Comparison of ENCODE assay signal across 21 mouse cellular contexts in genomic region chr10:80077312-80077711, GRCm38 (mm10). TPM values are rescaled to one million over a fixed set of nuclear protein-coding genes. Genes with fewer than 3 reads are reported as not detected.
DNase-seq lines count a peak whose midpoint lies in the region; ATAC-seq and TF ChIP-seq lines count a peak whose summit lies in the region.
"Had no signal": no experiment of that assay in that cellular context is flagged by ENCODE, and none has a peak within 500 bp of the region (broad histone marks: within the 10 kb centered on the region; RNA-seq: fewer than 3 reads in every experiment).

No protein-coding gene starts in this region.

- no peaks in the 10 kb centered on the region for H3K27me3 ChIP-seq in embryonic facial prominence, embryonic 13.5 days
- H3K27me3 ChIP-seq in embryonic facial prominence, embryonic 10.5 days (replicated peaks; ENCODE audit: low read depth, poor library complexity, severe bottlenecking) = no peaks in the 10 kb centered on the region
- no peaks in the 10 kb centered on the region for H3K27me3 ChIP-seq in liver, embryonic 13.5 days
- no peaks in the 10 kb centered on the region for H3K27me3 ChIP-seq in liver, embryonic 11.5 days (replicated peaks; ENCODE audit: control insufficient read depth, insufficient read depth, low read length)
- H3K27me3 ChIP-seq in liver, postnatal 0 days (ENCODE audit: insufficient read depth, low read length) = no peaks in the 10 kb centered on the region
- H3K27me3 ChIP-seq: CH12.LX; forebrain, embryonic 13.5 days; forebrain, embryonic 15.5 days; Patski had no signal

- no peaks in the 10 kb centered on the region for H3K9me3 ChIP-seq in embryonic facial prominence, embryonic 13.5 days
- H3K9me3 ChIP-seq in embryonic facial prominence, embryonic 10.5 days = no peaks in the 10 kb centered on the region
- no peaks in the 10 kb centered on the region for H3K9me3 ChIP-seq in liver, embryonic 13.5 days (replicated peaks)
- no peaks in the 10 kb centered on the region for H3K9me3 ChIP-seq in liver, embryonic 11.5 days (ENCODE audit: control insufficient read depth, low read length)
- no peaks in the 10 kb centered on the region for H3K9me3 ChIP-seq in liver, postnatal 0 days (ENCODE audit: low read length)
- H3K9me3 ChIP-seq: forebrain, embryonic 13.5 days; forebrain, embryonic 15.5 days; G1E had no signal

- H3K4me3 ChIP-seq in embryonic facial prominence, embryonic 13.5 days = no peak overlapping the region
- H3K4me3 ChIP-seq in embryonic facial prominence, embryonic 10.5 days = no peak overlapping the region
- no peak overlapping the region for H3K4me3 ChIP-seq in liver, embryonic 13.5 days (replicated peaks)
- H3K4me3 ChIP-seq in liver, embryonic 11.5 days (ENCODE audit: low read depth, low read length) = no peak overlapping the region
- H3K4me3 ChIP-seq in liver, postnatal 0 days (ENCODE audit: low read depth, low read length) = no peak overlapping the region
- H3K4me3 ChIP-seq: forebrain, embryonic 13.5 days; forebrain, embryonic 15.5 days had no signal

- DNase-seq in embryonic facial prominence, embryonic 10.5 days (ENCODE audit: low spot score) = no peak
- no peak for DNase-seq in liver, embryonic 13.5 days
- no peak for DNase-seq in liver, embryonic 11.5 days (ENCODE audit: low spot score)
- no peak for DNase-seq in liver, postnatal 0 days
- DNase-seq: adrenal gland, adult 8-10 months; adrenal gland, postnatal 14 days; B cell, adult 2 months; cerebellum, adult 11-12 months; cerebellum, adult 2 months; cerebellum, adult 9-10 months; cerebellum, postnatal 10 days; cerebellum, postnatal 25 days; forebrain, postnatal 0 days had no signal

- peaks cover 24% of the 10 kb centered on the region for H3K4me1 ChIP-seq in embryonic facial prominence, embryonic 13.5 days
- H3K4me1 ChIP-seq in embryonic facial prominence, embryonic 10.5 days = peaks cover 29% of the 10 kb centered on the region
- peaks cover 90% of the 10 kb centered on the region for H3K4me1 ChIP-seq in liver, embryonic 13.5 days (replicated peaks)
- peaks cover 35% of the 10 kb centered on the region for H3K4me1 ChIP-seq in liver, embryonic 11.5 days (replicated peaks; ENCODE audit: control insufficient read depth, insufficient read depth, low read length)
- peaks cover 46% of the 10 kb centered on the region for H3K4me1 ChIP-seq in liver, postnatal 0 days (ENCODE audit: insufficient read depth)
- H3K4me1 ChIP-seq: forebrain, embryonic 15.5 days had no signal

- H3K4me2 ChIP-seq in embryonic facial prominence, embryonic 13.5 days = no peak overlapping the region
- H3K4me2 ChIP-seq in liver, embryonic 13.5 days = no peak overlapping the region
- no peak overlapping the region for H3K4me2 ChIP-seq in liver, embryonic 11.5 days
- H3K4me2 ChIP-seq in liver, postnatal 0 days (ENCODE audit: low read depth, low read length) = no peak overlapping the region
- H3K4me2 ChIP-seq: forebrain, embryonic 13.5 days; forebrain, embryonic 15.5 days had no signal

- TF ChIP-seq CTCF in liver, postnatal 0 days (IDR thresholded peaks at IDR 0.05; ENCODE audit: low read depth) = no peak

- peaks cover 51% of the 10 kb centered on the region for H3K36me3 ChIP-seq in embryonic facial prominence, embryonic 13.5 days
- peaks cover 56% of the 10 kb centered on the region for H3K36me3 ChIP-seq in embryonic facial prominence, embryonic 10.5 days (replicated peaks)
- peaks cover 52% of the 10 kb centered on the region for H3K36me3 ChIP-seq in liver, embryonic 13.5 days
- H3K36me3 ChIP-seq in liver, embryonic 11.5 days (ENCODE audit: control insufficient read depth, insufficient read depth, low read length) = peaks cover 22% of the 10 kb centered on the region
- H3K36me3 ChIP-seq in liver, postnatal 0 days (replicated peaks; ENCODE audit: insufficient read depth, low read length) = peaks cover 46% of the 10 kb centered on the region

- ATAC-seq in embryonic facial prominence, embryonic 13.5 days (ENCODE audit: insufficient number of reproducible peaks, insufficient read depth, low FRiP score, low TSS enrichment, low read depth) = no peak
- no peak for ATAC-seq in liver, embryonic 13.5 days (ENCODE audit: low read depth)
- no peak for ATAC-seq in liver, embryonic 11.5 days (replicated peaks; ENCODE audit: low FRiP score)
- ATAC-seq in liver, postnatal 0 days = no peak
- ATAC-seq: activated CD4-positive, CD25-positive, alpha-beta regulatory T cell, adult 4 months; CD4-positive, CD25-positive, alpha-beta regulatory T cell, adult 4 months; forebrain, embryonic 13.5 days; forebrain, embryonic 15.5 days; forebrain, postnatal 0 days; Patski had no signal

- TF ChIP-seq EP300 in liver, postnatal 0 days (IDR thresholded peaks at IDR 0.05; ENCODE audit: low read depth) = no peak

- 85% methylated on average over 5 of the region's 5 CpGs for WGBS in embryonic facial prominence, embryonic 13.5 days
- 86% methylated on average over 5 of the region's 5 CpGs for WGBS in embryonic facial prominence, embryonic 10.5 days
- WGBS in liver, embryonic 13.5 days (ENCODE audit: insufficient replicate concordance) = 86% methylated on average over 5 of the region's 5 CpGs
- 83% methylated on average over 5 of the region's 5 CpGs for WGBS in liver, embryonic 11.5 days
- WGBS in liver, postnatal 0 days (ENCODE audit: insufficient replicate concordance) = 78% methylated on average over 5 of the region's 5 CpGs

- H3K9ac ChIP-seq in embryonic facial prominence, embryonic 13.5 days = 0 out of 2 replicates have a peak overlapping the region, but pooled peaks have one; percentile 16
- no peak overlapping the region for H3K9ac ChIP-seq in liver, embryonic 13.5 days
- no peak overlapping the region for H3K9ac ChIP-seq in liver, embryonic 11.5 days (ENCODE audit: low read depth, low read length)
- no peak overlapping the region for H3K9ac ChIP-seq in liver, postnatal 0 days (replicated peaks)
- H3K9ac ChIP-seq: forebrain, embryonic 13.5 days; forebrain, embryonic 15.5 days; forebrain, postnatal 0 days had no signal

- no peak overlapping the region for H3K27ac ChIP-seq in embryonic facial prominence, embryonic 13.5 days
- H3K27ac ChIP-seq in embryonic facial prominence, embryonic 10.5 days (replicated peaks) = no peak overlapping the region
- 0 out of 2 replicates have a peak overlapping the region, but pooled peaks have one; percentile 6 for H3K27ac ChIP-seq in liver, embryonic 13.5 days
- H3K27ac ChIP-seq in liver, embryonic 11.5 days (ENCODE audit: low read depth, low read length) = no peak overlapping the region
- H3K27ac ChIP-seq in liver, postnatal 0 days (ENCODE audit: low read depth) = 0 out of 2 replicates have a peak overlapping the region, but pooled peaks have one; percentile 22
- H3K27ac ChIP-seq: forebrain, embryonic 13.5 days; forebrain, embryonic 15.5 days had no signal

RNA-seq across cellular contexts. Expression of gene Sbno2, which starts 28.1 kb away (rescaled TPM):
- 15.8 and 16.1 TPM in 2 replicates for polyA plus RNA-seq in embryonic facial prominence, embryonic 13.5 days (2015; fragmentation: Nextera tagmentation; extraction: Ambion mirVana)
- 16.2 and 18.2 TPM in 2 replicates for polyA plus RNA-seq in embryonic facial prominence, embryonic 10.5 days (2016; fragmentation: Nextera tagmentation; extraction: Ambion mirVana)
- polyA plus RNA-seq in liver, embryonic 13.5 days (2015; fragmentation: Nextera tagmentation; extraction: Ambion mirVana) = 9.2 and 9.9 TPM in 2 replicates
- 17.7 and 19.2 TPM in 2 replicates for polyA plus RNA-seq in liver, embryonic 11.5 days (2014; fragmentation: Nextera tagmentation; extraction: Ambion mirVana)
- polyA plus RNA-seq in liver, postnatal 0 days (2015; fragmentation: Nextera tagmentation; extraction: Ambion mirVana) = 7.4 and 8.7 TPM in 2 replicates

RNA-seq across cellular contexts. Expression of gene Gpx4, which starts 30.3 kb away (rescaled TPM):
- polyA plus RNA-seq in embryonic facial prominence, embryonic 13.5 days (2015; fragmentation: Nextera tagmentation; extraction: Ambion mirVana) = 445 and 488 TPM in 2 replicates
- polyA plus RNA-seq in embryonic facial prominence, embryonic 10.5 days (2016; fragmentation: Nextera tagmentation; extraction: Ambion mirVana) = 618 and 672 TPM in 2 replicates
- polyA plus RNA-seq in liver, embryonic 13.5 days (2015; fragmentation: Nextera tagmentation; extraction: Ambion mirVana) = 677 TPM in 2 replicates
- 761 and 762 TPM in 2 replicates for polyA plus RNA-seq in liver, embryonic 11.5 days (2014; fragmentation: Nextera tagmentation; extraction: Ambion mirVana)
- polyA plus RNA-seq in liver, postnatal 0 days (2015; fragmentation: Nextera tagmentation; extraction: Ambion mirVana) = 537 and 560 TPM in 2 replicates

RNA-seq across cellular contexts. Expression of gene Polr2e, which starts 37.7 kb away (rescaled TPM):
- 247 and 265 TPM in 2 replicates for polyA plus RNA-seq in embryonic facial prominence, embryonic 13.5 days (2015; fragmentation: Nextera tagmentation; extraction: Ambion mirVana)
- polyA plus RNA-seq in embryonic facial prominence, embryonic 10.5 days (2016; fragmentation: Nextera tagmentation; extraction: Ambion mirVana) = 312 and 316 TPM in 2 replicates
- 120 and 122 TPM in 2 replicates for polyA plus RNA-seq in liver, embryonic 13.5 days (2015; fragmentation: Nextera tagmentation; extraction: Ambion mirVana)
- polyA plus RNA-seq in liver, embryonic 11.5 days (2014; fragmentation: Nextera tagmentation; extraction: Ambion mirVana) = 239 and 256 TPM in 2 replicates
- polyA plus RNA-seq in liver, postnatal 0 days (2015; fragmentation: Nextera tagmentation; extraction: Ambion mirVana) = 57.0 and 58.3 TPM in 2 replicates

RNA-seq across cellular contexts. Expression of gene Stk11, which starts 38.3 kb away (rescaled TPM):
- 18.5 and 19.0 TPM in 2 replicates for polyA plus RNA-seq in embryonic facial prominence, embryonic 13.5 days (2015; fragmentation: Nextera tagmentation; extraction: Ambion mirVana)
- 16.1 and 17.5 TPM in 2 replicates for polyA plus RNA-seq in embryonic facial prominence, embryonic 10.5 days (2016; fragmentation: Nextera tagmentation; extraction: Ambion mirVana)
- polyA plus RNA-seq in liver, embryonic 13.5 days (2015; fragmentation: Nextera tagmentation; extraction: Ambion mirVana) = 16.2 and 18.3 TPM in 2 replicates
- 25.1 and 33.5 TPM in 2 replicates for polyA plus RNA-seq in liver, embryonic 11.5 days (2014; fragmentation: Nextera tagmentation; extraction: Ambion mirVana)
- 9.1 and 11.2 TPM in 2 replicates for polyA plus RNA-seq in liver, postnatal 0 days (2015; fragmentation: Nextera tagmentation; extraction: Ambion mirVana)

Comparison
In these comparisons a context has a peak if more than half of its experiments do, and no peak if none do; other contexts are left out.
1. H3K27ac ChIP-seq: peak in liver, embryonic 13.5 days (single experiment) and liver, postnatal 0 days (single experiment); none in embryonic facial prominence, embryonic 13.5 days (single experiment), embryonic facial prominence, embryonic 10.5 days (single experiment) and liver, embryonic 11.5 days (single experiment).